10 mouse cellular contexts compared by ENCODE assay signal in the genomic region with DNA sequence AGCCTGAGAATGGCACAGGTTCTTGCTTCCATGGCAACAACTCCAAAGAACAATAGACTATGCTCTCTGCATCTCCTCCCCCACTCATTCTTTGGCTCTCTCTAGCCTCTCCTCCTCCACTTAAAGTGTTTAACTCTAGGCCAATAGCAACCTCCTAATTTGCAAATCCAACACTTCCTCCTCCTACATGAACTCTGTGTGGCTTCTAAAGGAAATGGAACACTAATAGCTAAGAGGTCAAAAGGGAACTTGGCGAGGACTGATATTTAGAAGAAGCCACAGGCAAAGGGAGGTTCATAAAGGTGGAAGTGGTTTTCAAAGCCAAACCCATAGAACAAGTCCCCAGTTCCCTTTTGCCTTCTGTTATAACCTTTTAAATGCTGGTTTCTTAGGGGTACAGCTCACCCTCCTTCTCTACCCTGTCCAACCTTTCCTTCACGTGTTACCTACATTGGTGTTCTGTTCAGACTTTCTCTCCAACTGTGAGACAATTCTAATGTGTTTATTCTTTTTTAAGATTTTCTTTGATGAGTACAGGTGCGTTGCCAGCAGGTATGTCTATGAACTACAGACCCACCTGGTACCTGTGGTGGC. TPM values are rescaled to one million over a fixed set of nuclear protein-coding genes. Genes with fewer than 3 reads are reported as not detected.
DNase-seq lines count a peak whose midpoint lies in the region; ATAC-seq lines count a peak whose summit lies in the region.
"Had no signal": no experiment of that assay in that cellular context is flagged by ENCODE, and none has a peak within 500 bp of the region (broad histone marks: within the 10 kb centered on the region; RNA-seq: fewer than 3 reads in every experiment).

No protein-coding gene starts in this region.

- peaks cover 11% of the 10 kb centered on the region for H3K36me3 ChIP-seq in heart, embryonic 10.5 days
- peaks cover 11% of the 10 kb centered on the region for H3K36me3 ChIP-seq in macrophage (ENCODE audit: inconsistent target)

- peaks cover 11% of the 10 kb centered on the region for H3K4me1 ChIP-seq in heart, embryonic 10.5 days

- peak; percentile 48 for ATAC-seq in CD4-positive, CD25-positive, alpha-beta regulatory T cell, adult 4 months
- ATAC-seq: Patski had no signal

- peak; percentile 27 to 66 for DNase-seq in heart, adult 9 months (ENCODE audit: low spot score in 2 of 2)
- DNase-seq in heart, embryonic 10.5 days (ENCODE audit: low spot score): no peak
- peak; percentile 52 for DNase-seq in fat pad, adult 2 months (ENCODE audit: extremely low read depth, low read depth, low spot score)
- no peak for DNase-seq in left cerebral cortex, postnatal 10 days (ENCODE audit: extremely low spot score in 1 of 2, low spot score in 2 of 2)
- DNase-seq in retina, postnatal 1 day: no peak
- DNase-seq in adrenal gland, adult 18-20 months (ENCODE audit: low spot score in 2 of 2): no peak

- H3K9me3 ChIP-seq in heart, embryonic 10.5 days: no peaks in the 10 kb centered on the region
- H3K9me3 ChIP-seq: stomach, embryonic 15.5 days had no signal

- H3K4me3 ChIP-seq in heart, embryonic 10.5 days: no peak overlapping the region
- no peak overlapping the region for H3K4me3 ChIP-seq in macrophage (ENCODE audit: inconsistent target)
- H3K4me3 ChIP-seq: stomach, embryonic 15.5 days had no signal

- intact Hi-C loops in left cerebral cortex, postnatal 10 days (cut with DNase I): no loop called here

- 82% methylated on average over 3 of the region's 3 CpGs for WGBS in heart, embryonic 10.5 days
- 17% methylated on average over 3 of the region's 3 CpGs for WGBS in macrophage (ENCODE audit: missing documents)

- H3K27me3 ChIP-seq in heart, embryonic 10.5 days (ENCODE audit: insufficient read depth, poor library complexity, severe bottlenecking): no peaks in the 10 kb centered on the region
- H3K27me3 ChIP-seq: Patski; stomach, embryonic 15.5 days had no signal

- peaks cover 21% of the 10 kb centered on the region for H3K79me2 ChIP-seq in macrophage (ENCODE audit: inconsistent target)

- no peak overlapping the region for H3K27ac ChIP-seq in heart, embryonic 10.5 days
- peak overlapping the region; percentile 68 for H3K27ac ChIP-seq in macrophage
- H3K27ac ChIP-seq: stomach, embryonic 15.5 days had no signal

RNA-seq across cellular contexts. Expression of gene Hcfc2, which starts 1.4 kb away (rescaled TPM):
- polyA plus RNA-seq in heart, embryonic 10.5 days (2016; fragmentation: Nextera tagmentation; extraction: Ambion mirVana): 37.7 and 44.3 TPM in 2 replicates
- 10 to 100 TPM; 22.7 to 24.9 TPM for polyA plus RNA-seq in CD4-positive, CD25-positive, alpha-beta regulatory T cell, adult 4 months (2017; shearing (Covaris generic))
- 10 to 100 TPM; 11.7 to 58.6 (median 32.4) TPM for total RNA-seq in macrophage (2018; cell fraction: chromatin; rRNA removed)
- 10 to 100 TPM in 23 of 26 experiments, 1 to 10 TPM in 3; 5.5 to 16.3 (median 11.7) TPM for total RNA-seq in macrophage (2018; cell fraction: cytosol; rRNA removed)
- total RNA-seq in macrophage (2018; cell fraction: nucleus; rRNA removed): 10 to 100 TPM; 14.6 to 74.5 (median 27.1) TPM
- 8.0 to 11.4 TPM (median 10.5 TPM) in 3 replicates for polyA plus RNA-seq in macrophage (2018)
- 10 to 100 TPM; 28.1 to 29.7 TPM for total RNA-seq in left cerebral cortex, postnatal 10 days (2021)
- 10 to 100 TPM; 29.6 to 32.1 TPM for total RNA-seq in adrenal gland, adult 18-20 months (2021)

RNA-seq across cellular contexts. Expression of gene Glt8d2, which starts 7.0 kb away (rescaled TPM):
- polyA plus RNA-seq in heart, embryonic 10.5 days (2016; fragmentation: Nextera tagmentation; extraction: Ambion mirVana): 1.2 and 1.3 TPM in 2 replicates
- 1 to 10 TPM; 2.1 to 2.9 TPM for polyA plus RNA-seq in CD4-positive, CD25-positive, alpha-beta regulatory T cell, adult 4 months (2017; shearing (Covaris generic))
- 1 to 10 TPM in 1 of 26 experiments, under 1 TPM in 1, not detected in 24; 0.28 to 1.3 TPM for total RNA-seq in macrophage (2018; cell fraction: chromatin; rRNA removed)
- not detected for total RNA-seq in macrophage (2018; cell fraction: cytosol; rRNA removed)
- total RNA-seq in macrophage (2018; cell fraction: nucleus; rRNA removed): under 1 TPM in 2 of 26 experiments, not detected in 24; 0.30 to 0.48 TPM
- polyA plus RNA-seq in macrophage (2018): not detected in 3 replicates
- 1 to 10 TPM; 2.7 to 2.9 TPM for total RNA-seq in left cerebral cortex, postnatal 10 days (2021)
- 1 to 10 TPM; 2.0 to 2.6 TPM for total RNA-seq in adrenal gland, adult 18-20 months (2021)

Comparison
In these comparisons a context has a peak if more than half of its experiments do, and no peak if none do; other contexts are left out.
1. DNase-seq: peak in heart, adult 9 months (2 of 2) and fat pad, adult 2 months (single experiment); none in heart, embryonic 10.5 days (single experiment), left cerebral cortex, postnatal 10 days (0 of 2), retina, postnatal 1 day (single experiment) and adrenal gland, adult 18-20 months (0 of 2).